Mouse (Mus musculus) hindbrain, embryonic 11.5 days (tissue): ENCODE results near the gene Dennd2a. TPM values are rescaled to one million over a fixed set of nuclear protein-coding genes. Genes with fewer than 3 reads are reported as not detected.

ENCODE experiments used
- ATAC-seq: fragments of 200-750 bp; cut with Nextera tagmentation; 2 replicates; pipeline ENCODE4 v1.8.0; 2017; ENCODE audit warnings: mild to moderate bottlenecking, moderate TSS enrichment, moderate library complexity; ENCODE audit not compliant: low FRiP score
- DNase-seq: peaks from one replicate; pipeline ENCODE4 v3.0.0-alpha.2; 2015; ENCODE audit warnings: low spot score
- H3K27ac ChIP-seq: fragments of 300-500 bp; sonication (generic); 2 replicates; pipeline ENCODE4 v1.5.1; 2014; ENCODE audit warnings: mild to moderate bottlenecking, low read depth, low read length
- H3K27me3 ChIP-seq: fragments of 300-500 bp; sonication (generic); 2 replicates; pipeline ENCODE4 v1.6.1; 2014; ENCODE audit warnings: mild to moderate bottlenecking, low read length, moderate library complexity, mixed read lengths; ENCODE audit not compliant: control insufficient read depth, insufficient read depth
- H3K36me3 ChIP-seq: fragments of 300-500 bp; sonication (generic); 2 replicates; pipeline ENCODE4 v1.6.1; 2014; ENCODE audit warnings: mild to moderate bottlenecking, low read length, moderate library complexity, mixed read lengths; ENCODE audit not compliant: control insufficient read depth, insufficient read depth
- H3K4me1 ChIP-seq: fragments of 300-500 bp; sonication (generic); replicated peaks from 2 replicates; pipeline ENCODE4 v1.6.1; 2014; ENCODE audit warnings: low read length, mixed read lengths; ENCODE audit not compliant: control insufficient read depth, insufficient read depth
- H3K4me2 ChIP-seq: fragments of 300-500 bp; sonication (generic); replicated peaks from 2 replicates; pipeline ENCODE4 v1.6.1; 2014; ENCODE audit warnings: mild to moderate bottlenecking, low read depth, low read length
- H3K4me3 ChIP-seq: fragments of 300-500 bp; sonication (generic); 2 replicates; pipeline ENCODE4 v1.5.1; 2014; ENCODE audit warnings: low read depth, low read length
- H3K9ac ChIP-seq: fragments of 300-500 bp; sonication (generic); 2 replicates; pipeline ENCODE4 v1.6.1; 2014; ENCODE audit warnings: low read depth, low read length
- H3K9me3 ChIP-seq: fragments of 300-500 bp; sonication (generic); 2 replicates; pipeline ENCODE4 v1.6.1; 2016; ENCODE audit warnings: low read length; ENCODE audit not compliant: control insufficient read depth
- WGBS: fragments of 180-500 bp; shearing (Covaris S2); extraction: QIAGEN DNeasy Blood & Tissue Kit; methylation state at CpG from one replicate; pipeline ENCODE4 v1.1.7; 2014; 5-methylcytosine and 5-hydroxymethylcytosine counted together
- polyA plus RNA-seq: library from polyadenylated mRNA; unstranded; fragments of >200 nt; fragmentation: Nextera tagmentation; extraction: Ambion mirVana; gene quantifications from 2 replicates; pipeline ENCODE4 v1.2.1, GENCODE M21; 2014

Gene Dennd2a
- polyA plus RNA-seq, 1 experiment from 2014 or later: 38.8 TPM

- no peak for ATAC-seq
- H3K9me3 ChIP-seq: no peaks in the 10 kb centered on the region
- H3K4me3 ChIP-seq: no peak overlapping the region
- no peaks in the 10 kb centered on the region for H3K27me3 ChIP-seq
- H3K27ac ChIP-seq: peak overlapping the region; percentile 58; the same call in 1 of the 2 replicates
- 69% methylated on average over 11 of the region's 11 CpGs for WGBS
- DNase-seq: no peak
- peaks cover 3% of the 10 kb centered on the region; the same call in 1 of the 2 replicates for H3K4me1 ChIP-seq
- H3K4me2 ChIP-seq: no peak overlapping the region
- H3K9ac ChIP-seq: no peak overlapping the region
- no peaks in the 10 kb centered on the region for H3K36me3 ChIP-seq
These were observed 42.5 kb downstream of the Dennd2a start for GRCm38 (mm10) chr6:39515040-39515738.

DNA sequence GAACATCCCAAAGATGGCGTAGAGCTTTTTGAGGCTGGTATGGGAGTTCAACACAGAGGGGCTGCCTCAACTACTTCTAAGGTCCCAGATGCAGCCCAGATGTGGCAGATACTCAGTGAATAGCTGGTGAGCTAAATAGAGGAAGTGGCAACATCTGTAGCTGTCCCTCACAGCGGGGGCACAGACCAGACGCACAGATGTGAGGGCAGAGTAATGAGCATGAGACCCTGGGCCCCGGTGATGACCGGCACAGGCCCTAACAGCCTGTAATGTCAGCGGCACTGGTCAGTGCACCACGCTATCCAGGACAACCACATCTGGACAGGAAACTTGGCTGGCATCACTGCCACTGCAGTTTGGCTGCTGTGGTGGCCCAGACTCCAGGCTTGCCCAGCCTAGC, 54.2 kb downstream of the Dennd2a start:
- Histone ChIP-seq H3K9me3 (no peaks in the 10 kb centered on the region), H3K9ac (no peak overlapping the region), H3K4me2 (no peak overlapping the region), H3K36me3 (no peaks in the 10 kb centered on the region; the same call in 1 of the 2 replicates), H3K4me1 (no peaks in the 10 kb centered on the region), H3K27me3 (no peaks in the 10 kb centered on the region), H3K27ac (no peak overlapping the region), H3K4me3 (no peak overlapping the region)
- DNase-seq (no peak), ATAC-seq (no peak)
- WGBS: 78% methylated on average over 7 of the region's 7 CpGs

- 91% methylated on average over 4 of the region's 4 CpGs for WGBS
- DNase-seq: no peak
- H3K9ac ChIP-seq: no peak overlapping the region
- no peak overlapping the region for H3K4me3 ChIP-seq
- H3K9me3 ChIP-seq: no peaks in the 10 kb centered on the region
- H3K36me3 ChIP-seq: peaks cover under 1% of the 10 kb centered on the region; the same call in 1 of the 2 replicates
- H3K4me2 ChIP-seq: no peak overlapping the region
- H3K27me3 ChIP-seq: no peaks in the 10 kb centered on the region
- H3K27ac ChIP-seq: no peak overlapping the region
- no peaks in the 10 kb centered on the region for H3K4me1 ChIP-seq
- no peak for ATAC-seq
These were observed 60.5 kb downstream of the Dennd2a start for GRCm38 (mm10) chr6:39497165-39497564.

DNA sequence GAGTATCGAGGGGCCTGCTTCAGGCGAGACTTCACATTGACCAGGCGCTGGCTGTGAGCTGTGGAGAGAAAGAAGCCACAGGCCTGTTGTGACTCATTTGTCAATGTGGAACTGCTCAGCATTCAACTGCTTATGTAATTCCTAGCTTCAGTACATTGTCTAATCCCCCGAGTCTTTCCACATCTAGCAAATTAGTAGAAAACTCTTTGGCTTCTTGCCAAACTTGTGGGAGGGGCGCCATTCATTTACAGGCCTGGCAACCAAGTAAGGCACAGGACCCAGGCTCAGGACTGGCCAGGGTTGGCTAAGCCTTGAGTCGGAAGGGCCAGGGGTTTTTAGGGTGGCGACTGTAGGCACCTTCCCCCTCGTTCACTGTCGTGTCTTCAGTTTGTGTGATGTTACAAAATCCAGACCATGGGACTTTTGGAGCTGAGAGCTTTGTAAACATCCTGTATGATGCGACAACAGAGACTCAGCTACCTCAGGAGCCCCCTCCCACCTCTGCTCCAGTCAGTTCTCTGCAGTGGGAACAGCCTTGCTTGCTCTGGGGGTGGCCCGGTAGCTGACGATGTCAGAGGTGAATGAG, 64.4 kb downstream of the Dennd2a start:
- Histone ChIP-seq H3K9me3 (no peaks in the 10 kb centered on the region), H3K27me3 (no peaks in the 10 kb centered on the region), H3K4me2 (no peak overlapping the region), H3K4me3 (no peak overlapping the region), H3K27ac (no peak overlapping the region), H3K9ac (no peak overlapping the region), H3K4me1 (no peaks in the 10 kb centered on the region), H3K36me3 (peaks cover 7% of the 10 kb centered on the region)
- DNase-seq: no peak
- 87% methylated on average over 12 of the region's 12 CpGs for WGBS
- ATAC-seq: no peak; the same call in 1 of the 2 replicates

GRCm38 (mm10) chr6:39492161-39492560, 65.5 kb downstream of the Dennd2a start:
- no peak overlapping the region for H3K4me3 ChIP-seq
- DNase-seq: no peak
- H3K4me1 ChIP-seq: no peaks in the 10 kb centered on the region
- no peak for ATAC-seq
- H3K27ac ChIP-seq: no peak overlapping the region
- H3K36me3 ChIP-seq: peaks cover 9% of the 10 kb centered on the region
- H3K27me3 ChIP-seq: no peaks in the 10 kb centered on the region
- no peak overlapping the region for H3K9ac ChIP-seq
- 93% methylated on average over 4 of the region's 4 CpGs for WGBS
- no peak overlapping the region for H3K4me2 ChIP-seq
- no peaks in the 10 kb centered on the region for H3K9me3 ChIP-seq

GRCm38 (mm10) chr6:39491203-39491602, 66.5 kb downstream of the Dennd2a start:
- no peaks in the 10 kb centered on the region for H3K4me1 ChIP-seq
- H3K9ac ChIP-seq: no peak overlapping the region
- H3K9me3 ChIP-seq: no peaks in the 10 kb centered on the region
- no peaks in the 10 kb centered on the region for H3K27me3 ChIP-seq
- no peak overlapping the region for H3K27ac ChIP-seq
- H3K4me2 ChIP-seq: no peak overlapping the region
- 84% methylated on average over 5 of the region's 5 CpGs for WGBS
- DNase-seq (no peak), ATAC-seq (peak; percentile 40; the same call in 1 of the 2 replicates)
- H3K4me3 ChIP-seq: no peak overlapping the region
- peaks cover 9% of the 10 kb centered on the region for H3K36me3 ChIP-seq

DNA sequence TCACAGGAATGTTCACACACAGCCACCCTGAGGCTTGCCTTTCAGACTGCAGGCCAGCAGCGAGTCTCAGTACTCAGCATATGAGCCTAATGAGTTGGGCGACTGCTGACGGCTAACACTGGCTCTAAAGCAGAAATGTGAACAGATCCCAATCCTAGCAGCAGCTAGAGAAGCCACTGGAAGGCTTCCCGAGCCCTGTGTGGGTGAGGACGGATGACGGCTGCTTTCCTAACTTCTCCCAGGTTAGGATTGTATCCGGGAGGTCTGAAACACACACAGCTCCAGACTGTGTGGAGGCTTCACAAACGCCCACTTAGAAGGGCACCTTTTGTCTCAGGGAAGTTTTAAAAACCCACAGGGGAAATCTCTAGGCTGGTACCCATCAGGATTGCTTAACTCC, 69.4 kb downstream of the Dennd2a start:
- DNase-seq (no peak), ATAC-seq (no peak)
- no peak overlapping the region for H3K9ac ChIP-seq
- H3K27me3 ChIP-seq: no peaks in the 10 kb centered on the region
- H3K4me1 ChIP-seq: no peaks in the 10 kb centered on the region
- no peak overlapping the region for H3K4me3 ChIP-seq
- H3K9me3 ChIP-seq: no peaks in the 10 kb centered on the region
- WGBS: 90% methylated on average over 8 of the region's 8 CpGs
- peaks cover 14% of the 10 kb centered on the region for H3K36me3 ChIP-seq
- no peak overlapping the region for H3K27ac ChIP-seq
- no peak overlapping the region for H3K4me2 ChIP-seq

DNA sequence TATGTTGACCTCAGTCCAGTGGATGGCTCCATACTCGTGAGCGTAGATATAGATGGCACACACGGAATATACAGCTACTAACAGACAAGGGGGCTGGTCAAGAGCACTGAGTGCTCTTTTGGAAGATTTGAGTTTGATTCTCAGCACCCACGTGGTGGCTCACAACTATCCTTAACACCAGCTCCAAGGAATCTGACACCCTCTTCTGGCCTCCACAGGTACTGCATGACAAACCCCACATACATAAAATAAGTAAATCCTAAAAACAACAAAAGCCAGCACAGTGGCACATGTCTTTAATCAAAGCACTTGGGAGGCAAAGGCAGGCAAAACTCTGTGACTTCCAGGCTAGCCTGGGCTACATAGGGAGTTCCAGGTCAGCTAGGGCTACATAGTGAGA, 74.0 kb downstream of the Dennd2a start:
- H3K9me3 ChIP-seq: no peaks in the 10 kb centered on the region

More for the DNA sequence above, 74.0 kb downstream of the Dennd2a start:
- H3K27me3 ChIP-seq: no peaks in the 10 kb centered on the region
- no peak for DNase-seq
- WGBS: 95% methylated on average over 4 of the region's 4 CpGs
- no peak overlapping the region for H3K4me2 ChIP-seq
- H3K9ac ChIP-seq: no peak overlapping the region
- H3K27ac ChIP-seq: no peak overlapping the region
- no peak overlapping the region for H3K4me3 ChIP-seq
- no peak for ATAC-seq
- H3K36me3 ChIP-seq: peaks cover 18% of the 10 kb centered on the region
- no peaks in the 10 kb centered on the region for H3K4me1 ChIP-seq
